Comparison of ENCODE assay signal across 8 mouse cellular contexts in genomic region chr8:111745086-111745485, GRCm38 (mm10). TPM values are rescaled to one million over a fixed set of nuclear protein-coding genes. Genes with fewer than 3 reads are reported as not detected.
DNase-seq lines count a peak whose midpoint lies in the region; ATAC-seq lines count a peak whose summit lies in the region.

No protein-coding gene starts in this region.

- no peak overlapping the region for H3K27ac ChIP-seq in kidney, embryonic 14.5 days (ENCODE audit: low read depth, low read length)
- H3K27ac ChIP-seq in embryonic facial prominence, embryonic 12.5 days, result no peak overlapping the region
- peak overlapping the region; percentile 62; the same call in 1 of the 2 replicates for H3K27ac ChIP-seq in hindbrain, embryonic 16.5 days (ENCODE audit: low read depth, low read length)
- no peak overlapping the region for H3K27ac ChIP-seq in neural tube, embryonic 12.5 days

- H3K27me3 ChIP-seq in kidney, embryonic 14.5 days (ENCODE audit: control insufficient read depth, insufficient read depth, low read length), result no peaks in the 10 kb centered on the region
- H3K27me3 ChIP-seq in embryonic facial prominence, embryonic 12.5 days, result no peaks in the 10 kb centered on the region
- H3K27me3 ChIP-seq in hindbrain, embryonic 16.5 days (replicated peaks; ENCODE audit: control insufficient read depth, insufficient read depth, low read length), result no peaks in the 10 kb centered on the region
- no peaks in the 10 kb centered on the region for H3K27me3 ChIP-seq in neural tube, embryonic 12.5 days (replicated peaks)

- H3K9me3 ChIP-seq in kidney, embryonic 14.5 days (ENCODE audit: control insufficient read depth, low read length), result no peaks in the 10 kb centered on the region
- no peaks in the 10 kb centered on the region for H3K9me3 ChIP-seq in embryonic facial prominence, embryonic 12.5 days
- H3K9me3 ChIP-seq in hindbrain, embryonic 16.5 days (ENCODE audit: control insufficient read depth, low read length), result no peaks in the 10 kb centered on the region
- no peaks in the 10 kb centered on the region for H3K9me3 ChIP-seq in neural tube, embryonic 12.5 days

- WGBS in kidney, embryonic 14.5 days, result 74% methylated on average over 5 of the region's 5 CpGs
- WGBS in embryonic facial prominence, embryonic 12.5 days, result 55% methylated on average over 5 of the region's 5 CpGs
- WGBS in hindbrain, embryonic 16.5 days, result 54% methylated on average over 5 of the region's 5 CpGs
- WGBS in neural tube, embryonic 12.5 days, result 65% methylated on average over 5 of the region's 5 CpGs

- peaks cover 56% of the 10 kb centered on the region for H3K4me1 ChIP-seq in kidney, embryonic 14.5 days (ENCODE audit: control insufficient read depth, insufficient read depth, low read length)
- H3K4me1 ChIP-seq in embryonic facial prominence, embryonic 12.5 days, result peaks cover 45% of the 10 kb centered on the region
- peaks cover 54% of the 10 kb centered on the region for H3K4me1 ChIP-seq in hindbrain, embryonic 16.5 days (ENCODE audit: control insufficient read depth, insufficient read depth, low read depth, low read length)
- peaks cover 50% of the 10 kb centered on the region for H3K4me1 ChIP-seq in neural tube, embryonic 12.5 days

- peak overlapping the region; percentile 49 for H3K4me2 ChIP-seq in kidney, embryonic 14.5 days (replicated peaks; ENCODE audit: low read depth, low read length)
- H3K4me2 ChIP-seq in embryonic facial prominence, embryonic 12.5 days (replicated peaks), result peak overlapping the region; percentile 45; the same call in 1 of the 2 replicates
- peak overlapping the region; percentile 52; the same call in 1 of the 2 replicates for H3K4me2 ChIP-seq in hindbrain, embryonic 16.5 days (ENCODE audit: low read length)
- peak overlapping the region; percentile 51 for H3K4me2 ChIP-seq in neural tube, embryonic 12.5 days (replicated peaks)

- no peak overlapping the region for H3K4me3 ChIP-seq in kidney, embryonic 14.5 days (ENCODE audit: low read length)
- H3K4me3 ChIP-seq in embryonic facial prominence, embryonic 12.5 days, result no peak overlapping the region
- H3K4me3 ChIP-seq in hindbrain, embryonic 16.5 days (ENCODE audit: low read length), result no peak overlapping the region
- H3K4me3 ChIP-seq in neural tube, embryonic 12.5 days, result no peak overlapping the region

- no peaks in the 10 kb centered on the region for H3K36me3 ChIP-seq in kidney, embryonic 14.5 days (ENCODE audit: control insufficient read depth, insufficient read depth, low read length)
- H3K36me3 ChIP-seq in embryonic facial prominence, embryonic 12.5 days, result no peaks in the 10 kb centered on the region
- no peaks in the 10 kb centered on the region for H3K36me3 ChIP-seq in hindbrain, embryonic 16.5 days (ENCODE audit: control insufficient read depth, insufficient read depth, low read length)
- no peaks in the 10 kb centered on the region for H3K36me3 ChIP-seq in neural tube, embryonic 12.5 days

- no peak for DNase-seq in kidney, postnatal 36 days
- no peak for DNase-seq in thymus, adult 18-20 months
- DNase-seq in cerebellum, postnatal 14 days, result no peak
- no peak for DNase-seq in cerebellum, postnatal 36 days

- 0 out of 2 replicates have a peak overlapping the region, but pooled peaks have one; percentile 38 for H3K9ac ChIP-seq in kidney, embryonic 14.5 days (ENCODE audit: low read depth, low read length)
- no peak overlapping the region for H3K9ac ChIP-seq in embryonic facial prominence, embryonic 12.5 days
- no peak overlapping the region for H3K9ac ChIP-seq in hindbrain, embryonic 16.5 days (ENCODE audit: low read depth, low read length)
- no peak overlapping the region for H3K9ac ChIP-seq in neural tube, embryonic 12.5 days

- no peak for ATAC-seq in kidney, embryonic 14.5 days (ENCODE audit: low FRiP score, low TSS enrichment)
- ATAC-seq in embryonic facial prominence, embryonic 12.5 days (ENCODE audit: insufficient number of reproducible peaks, insufficient read depth, low FRiP score, low TSS enrichment), result no peak
- no peak for ATAC-seq in hindbrain, embryonic 16.5 days
- ATAC-seq in neural tube, embryonic 12.5 days (ENCODE audit: low FRiP score, low read depth), result no peak

RNA-seq across cellular contexts. Expression of gene Bcar1, which starts 1.5 kb away (rescaled TPM):
- 39.1 and 55.6 TPM in 2 replicates for polyA plus RNA-seq in kidney, embryonic 14.5 days (2014; fragmentation: Nextera tagmentation; extraction: Ambion mirVana)
- 40.0 and 41.1 TPM in 2 replicates for polyA plus RNA-seq in embryonic facial prominence, embryonic 12.5 days (2016; fragmentation: Nextera tagmentation; extraction: Ambion mirVana)
- polyA plus RNA-seq in hindbrain, embryonic 16.5 days (2015; fragmentation: Nextera tagmentation; extraction: Ambion mirVana), result 37.6 and 50.0 TPM in 2 replicates
- 55.9 and 61.5 TPM in 2 replicates for polyA plus RNA-seq in neural tube, embryonic 12.5 days (2016; fragmentation: Nextera tagmentation; extraction: Ambion mirVana)

RNA-seq across cellular contexts. Expression of gene Ctrb1, which starts 54.3 kb away (rescaled TPM):
- polyA plus RNA-seq in kidney, embryonic 14.5 days (2014; fragmentation: Nextera tagmentation; extraction: Ambion mirVana), result not detected in 2 replicates
- not detected in 2 replicates for polyA plus RNA-seq in embryonic facial prominence, embryonic 12.5 days (2016; fragmentation: Nextera tagmentation; extraction: Ambion mirVana)
- not detected in 2 replicates for polyA plus RNA-seq in hindbrain, embryonic 16.5 days (2015; fragmentation: Nextera tagmentation; extraction: Ambion mirVana)
- not detected in 2 replicates for polyA plus RNA-seq in neural tube, embryonic 12.5 days (2016; fragmentation: Nextera tagmentation; extraction: Ambion mirVana)
